Mouse (Mus musculus) intestine, embryonic 16.5 days (tissue): ENCODE results near the gene Loxl3. TPM values are rescaled to one million over a fixed set of nuclear protein-coding genes. Genes with fewer than 3 reads are reported as not detected.
A peak's percentile ranks its signal among the peaks of the same experiment; 100 is the strongest.

Experiments used
- ATAC-seq: fragments of 200-750 bp; cut with Nextera tagmentation; 2 replicates; pipeline ENCODE4 v1.8.0; 2017; ENCODE audit warnings: moderate TSS enrichment, moderate library complexity
- H3K27ac ChIP-seq: fragments of 300-500 bp; sonication (generic); 2 replicates; pipeline ENCODE4 v1.5.1; 2014; ENCODE audit warnings: mild to moderate bottlenecking, low read length
- H3K27me3 ChIP-seq: fragments of 300-500 bp; sonication (generic); replicated peaks from 2 replicates; pipeline ENCODE4 v1.6.1; 2014; ENCODE audit warnings: low read length, control low read depth, mixed read lengths; ENCODE audit not compliant: control insufficient read depth, insufficient read depth
- H3K36me3 ChIP-seq: fragments of 300-500 bp; sonication (generic); 2 replicates; pipeline ENCODE4 v1.6.1; 2014; ENCODE audit warnings: low read length, control low read depth; ENCODE audit not compliant: control insufficient read depth, insufficient read depth
- H3K4me1 ChIP-seq: fragments of 300-500 bp; sonication (generic); 2 replicates; pipeline ENCODE4 v1.6.1; 2014; ENCODE audit warnings: low read length, control low read depth, mixed read lengths; ENCODE audit not compliant: control insufficient read depth, insufficient read depth
- H3K4me2 ChIP-seq: fragments of 300-500 bp; sonication (generic); 2 replicates; pipeline ENCODE4 v1.6.1; 2014; ENCODE audit warnings: low read depth, low read length, control low read depth
- H3K4me3 ChIP-seq: fragments of 300-500 bp; sonication (generic); 2 replicates; pipeline ENCODE4 v1.5.1; 2014; ENCODE audit warnings: mild to moderate bottlenecking, low read length
- H3K9ac ChIP-seq: fragments of 300-500 bp; sonication (generic); 2 replicates; pipeline ENCODE4 v1.6.1; 2014; ENCODE audit warnings: low read depth, low read length
- H3K9me3 ChIP-seq: fragments of 300-500 bp; sonication (generic); 2 replicates; pipeline ENCODE4 v1.6.1; 2016; ENCODE audit warnings: low read length, control low read depth; ENCODE audit not compliant: control insufficient read depth
- WGBS: fragments of 180-500 bp; shearing (Covaris S2); extraction: QIAGEN DNeasy Blood & Tissue Kit; methylation state at CpG from one replicate; pipeline ENCODE4 v1.1.7; 2014; 5-methylcytosine and 5-hydroxymethylcytosine counted together
- polyA plus RNA-seq: library from polyadenylated mRNA; unstranded; fragments of >200 nt; fragmentation: Nextera tagmentation; extraction: Ambion mirVana; gene quantifications from 2 replicates; pipeline ENCODE4 v1.2.1, GENCODE M21; 2015

Loxl3 gene
- polyA plus RNA-seq, 1 experiment from 2014 or later = 11.9 TPM

- H3K4me1 ChIP-seq = peaks cover 36% of the 10 kb centered on the region
- peak; percentile 70 for ATAC-seq
- H3K4me2 ChIP-seq = peak within 1 kb of the TSS; percentile 64
- peak within 1 kb of the TSS; percentile 83 for H3K27ac ChIP-seq
- 35% methylated on average over 3 of the region's 3 CpGs for whole genome bisulfite sequencing
- peak within 1 kb of the TSS; percentile 72 for H3K9ac ChIP-seq
- peaks cover 14% of the 10 kb centered on the region for H3K27me3 ChIP-seq
- H3K36me3 ChIP-seq = peaks cover 15% of the 10 kb centered on the region; the same call in 1 of the 2 replicates
- no peaks in the 10 kb centered on the region for H3K9me3 ChIP-seq
- peak within 1 kb of the TSS; percentile 52 for H3K4me3 ChIP-seq
Observed at GRCm38 (mm10) chr6:83057790-83058189, 23.8 kb downstream of the Loxl3 start, which contains the start of gene Dqx1. Gene Dqx1, plus strand, starts transcription at chr6:83057844.

- peak overlapping the region; percentile 72 for H3K9ac ChIP-seq
- H3K27me3 ChIP-seq = peaks cover 20% of the 10 kb centered on the region
- peaks cover 28% of the 10 kb centered on the region for H3K4me1 ChIP-seq
- H3K4me2 ChIP-seq = peak overlapping the region; percentile 64
- ATAC-seq = no peak
- H3K9me3 ChIP-seq = no peaks in the 10 kb centered on the region
- peak overlapping the region; percentile 83 for H3K27ac ChIP-seq
- peak overlapping the region; percentile 52 for H3K4me3 ChIP-seq
- H3K36me3 ChIP-seq = peaks cover 15% of the 10 kb centered on the region; the same call in 1 of the 2 replicates
- 70% methylated on average over 2 of the region's 2 CpGs for WGBS
Observed at GRCm38 (mm10) chr6:83058725-83059124, 24.8 kb downstream of the Loxl3 start.

- no peak for ATAC-seq
- Histone ChIP-seq H3K27ac (no peak overlapping the region), H3K36me3 (no peaks in the 10 kb centered on the region), H3K4me3 (no peak overlapping the region), H3K4me2 (no peak overlapping the region), H3K9me3 (no peaks in the 10 kb centered on the region), H3K27me3 (peaks cover 85% of the 10 kb centered on the region), H3K9ac (no peak overlapping the region), H3K4me1 (peaks cover 8% of the 10 kb centered on the region)
- WGBS = 39% methylated on average over 8 of the region's 8 CpGs
Observed at GRCm38 (mm10) chr6:83065995-83066394, 32.0 kb downstream of the Loxl3 start.

GRCm38 (mm10) chr6:83066441-83066840, 32.5 kb downstream of the Loxl3 start:
- Histone ChIP-seq H3K27ac (no peak overlapping the region), H3K4me3 (no peak overlapping the region), H3K36me3 (no peaks in the 10 kb centered on the region), H3K9me3 (no peaks in the 10 kb centered on the region), H3K4me2 (no peak overlapping the region), H3K27me3 (peaks cover 86% of the 10 kb centered on the region), H3K4me1 (peaks cover 12% of the 10 kb centered on the region), H3K9ac (no peak overlapping the region)
- ATAC-seq = no peak
- 38% methylated on average over 6 of the region's 6 CpGs for WGBS

- Histone ChIP-seq H3K9ac (0 out of 2 replicates have a peak overlapping the region, but pooled peaks have one; percentile 32), H3K4me3 (peak overlapping the region; percentile 41), H3K9me3 (no peaks in the 10 kb centered on the region), H3K36me3 (no peaks in the 10 kb centered on the region), H3K4me1 (peaks cover 14% of the 10 kb centered on the region), H3K27ac (no peak overlapping the region), H3K4me2 (peak overlapping the region; percentile 47; the same call in 1 of the 2 replicates), H3K27me3 (peaks cover 90% of the 10 kb centered on the region)
- ATAC-seq = no peak
- WGBS = 10% methylated on average over 8 of the region's 8 CpGs
Observed at GRCm38 (mm10) chr6:83068221-83068620, 34.2 kb downstream of the Loxl3 start.

GRCm38 (mm10) chr6:83068706-83069487, 34.9 kb downstream of the Loxl3 start:
- H3K27ac ChIP-seq = no peak overlapping the region
- H3K9me3 ChIP-seq = no peaks in the 10 kb centered on the region
- WGBS = under 1% methylated on average over 81 of the region's 81 CpGs
- H3K27me3 ChIP-seq = peaks cover 91% of the 10 kb centered on the region
- no peaks in the 10 kb centered on the region for H3K36me3 ChIP-seq
- peaks cover 14% of the 10 kb centered on the region for H3K4me1 ChIP-seq
- H3K9ac ChIP-seq = peak overlapping the region; percentile 32; the same call in 1 of the 2 replicates
- peak overlapping the region; percentile 47 for H3K4me2 ChIP-seq
- peak overlapping the region; percentile 41 for H3K4me3 ChIP-seq
- ATAC-seq = no peak; the same call in 1 of the 2 replicates

- Histone ChIP-seq H3K27me3 (peaks cover 89% of the 10 kb centered on the region), H3K4me3 (peak overlapping the region; percentile 41), H3K9ac (peak overlapping the region; percentile 52), H3K4me2 (peak overlapping the region; percentile 47), H3K36me3 (no peaks in the 10 kb centered on the region), H3K4me1 (peaks cover 14% of the 10 kb centered on the region), H3K27ac (no peak overlapping the region), H3K9me3 (no peaks in the 10 kb centered on the region)
- 1% methylated on average over 66 of the region's 69 CpGs for WGBS
- peak; percentile 5; the same call in 1 of the 2 replicates for ATAC-seq
Observed at GRCm38 (mm10) chr6:83069488-83070246, 35.7 kb downstream of the Loxl3 start.

GRCm38 (mm10) chr6:83070247-83070310, 36.1 kb downstream of the Loxl3 start, which contains the start of gene Tlx2:
Gene Tlx2, minus strand, starts transcription at chr6:83070293.
- Histone ChIP-seq H3K4me1 (peaks cover 14% of the 10 kb centered on the region), H3K4me2 (peak within 1 kb of the TSS; percentile 47), H3K4me3 (peak within 1 kb of the TSS; percentile 41), H3K36me3 (no peaks in the 10 kb centered on the region), H3K27ac (peak within 1 kb of the TSS; percentile 27), H3K9ac (peak within 1 kb of the TSS; percentile 52), H3K9me3 (no peaks in the 10 kb centered on the region), H3K27me3 (peaks cover 87% of the 10 kb centered on the region)
- WGBS = 0% methylated on average over 10 of the region's 10 CpGs
- no peak for ATAC-seq

- Histone ChIP-seq H3K27ac (peak overlapping the region; percentile 27), H3K4me3 (peak overlapping the region; percentile 41), H3K4me2 (peak overlapping the region; percentile 22; the same call in 1 of the 2 replicates), H3K9ac (no peak overlapping the region), H3K27me3 (peaks cover 89% of the 10 kb centered on the region), H3K9me3 (no peaks in the 10 kb centered on the region), H3K4me1 (peaks cover 14% of the 10 kb centered on the region), H3K36me3 (no peaks in the 10 kb centered on the region)
- ATAC-seq = peak; percentile 43
- under 1% methylated on average over 53 of the region's 58 CpGs for WGBS
Observed at GRCm38 (mm10) chr6:83070311-83071219, 36.6 kb downstream of the Loxl3 start.
